9 mouse cellular contexts compared by ENCODE assay signal in genomic region chr3:127225167-127225798, GRCm38 (mm10).
DNase-seq lines count a peak whose midpoint lies in the region; ATAC-seq lines count a peak whose summit lies in the region.
"Had no signal": no experiment of that assay in that cellular context is flagged by ENCODE, and none has a peak within 500 bp of the region (broad histone marks: within the 10 kb centered on the region; RNA-seq: fewer than 3 reads in every experiment).

No protein-coding gene starts in this region.

- no peaks in the 10 kb centered on the region for H3K36me3 ChIP-seq in kidney, embryonic 14.5 days (ENCODE audit: control insufficient read depth, insufficient read depth, low read length)
- H3K36me3 ChIP-seq in hindbrain, embryonic 10.5 days = no peaks in the 10 kb centered on the region
- no peaks in the 10 kb centered on the region for H3K36me3 ChIP-seq in midbrain, embryonic 13.5 days

- peak; percentile 46 for ATAC-seq in kidney, embryonic 14.5 days (ENCODE audit: low FRiP score, low TSS enrichment)
- ATAC-seq in midbrain, embryonic 13.5 days = peak; percentile 80
- ATAC-seq: Patski had no signal

- no peak for DNase-seq in kidney, adult 11 months
- DNase-seq in cerebellum, adult 11 months = peak; percentile 61
- DNase-seq in hindbrain, embryonic 10.5 days (ENCODE audit: low spot score) = no peak
- DNase-seq in gastrocnemius, postnatal 36 days = no peak
- DNase-seq in MN1 (ENCODE audit: low spot score) = no peak
- DNase-seq in gastrocnemius, postnatal 4 days (ENCODE audit: low spot score in 2 of 2) = no peak

- H3K27me3 ChIP-seq in kidney, embryonic 14.5 days (ENCODE audit: control insufficient read depth, insufficient read depth, low read length) = 0 out of 2 replicates have a peak, but pooled peaks cover 3% of the 10 kb centered on the region
- peaks cover 6% of the 10 kb centered on the region; the same call in 1 of the 2 replicates for H3K27me3 ChIP-seq in hindbrain, embryonic 10.5 days (ENCODE audit: insufficient read depth, poor library complexity, severe bottlenecking)
- no peaks in the 10 kb centered on the region for H3K27me3 ChIP-seq in midbrain, embryonic 13.5 days
- H3K27me3 ChIP-seq: Patski had no signal

- no peak overlapping the region for H3K9ac ChIP-seq in kidney, embryonic 14.5 days (ENCODE audit: low read depth, low read length)
- H3K9ac ChIP-seq in midbrain, embryonic 13.5 days (replicated peaks) = peak overlapping the region; percentile 80

- intact Hi-C loops in gastrocnemius, postnatal 36 days (cut with DNase I) = no loop called here

- no peak overlapping the region for H3K27ac ChIP-seq in kidney, embryonic 14.5 days (ENCODE audit: low read depth, low read length)
- peak overlapping the region; percentile 81 for H3K27ac ChIP-seq in hindbrain, embryonic 10.5 days
- H3K27ac ChIP-seq in midbrain, embryonic 13.5 days = peak overlapping the region; percentile 89

- peaks cover 11% of the 10 kb centered on the region; the same call in 1 of the 2 replicates for H3K4me1 ChIP-seq in kidney, embryonic 14.5 days (ENCODE audit: control insufficient read depth, insufficient read depth, low read length)
- peaks cover 27% of the 10 kb centered on the region for H3K4me1 ChIP-seq in hindbrain, embryonic 10.5 days (replicated peaks)
- peaks cover 41% of the 10 kb centered on the region for H3K4me1 ChIP-seq in midbrain, embryonic 13.5 days (replicated peaks)

- 14% methylated on average over 16 of the region's 16 CpGs for WGBS in kidney, embryonic 14.5 days
- WGBS in hindbrain, embryonic 10.5 days = 11% methylated on average over 16 of the region's 16 CpGs
- WGBS in midbrain, embryonic 13.5 days = 6% methylated on average over 16 of the region's 16 CpGs

- peak overlapping the region; percentile 25; the same call in 1 of the 2 replicates for H3K4me3 ChIP-seq in kidney, embryonic 14.5 days (ENCODE audit: low read length)
- peak overlapping the region; percentile 56 for H3K4me3 ChIP-seq in hindbrain, embryonic 10.5 days
- peak overlapping the region; percentile 58 for H3K4me3 ChIP-seq in midbrain, embryonic 13.5 days (replicated peaks)

- H3K9me3 ChIP-seq in kidney, embryonic 14.5 days (ENCODE audit: control insufficient read depth, low read length) = no peaks in the 10 kb centered on the region
- no peaks in the 10 kb centered on the region for H3K9me3 ChIP-seq in hindbrain, embryonic 10.5 days
- H3K9me3 ChIP-seq in midbrain, embryonic 13.5 days = no peaks in the 10 kb centered on the region

- peak overlapping the region; percentile 51 for H3K4me2 ChIP-seq in kidney, embryonic 14.5 days (replicated peaks; ENCODE audit: low read depth, low read length)
- H3K4me2 ChIP-seq in midbrain, embryonic 13.5 days (replicated peaks) = peak overlapping the region; percentile 58
